Mouse (Mus musculus) lung, embryonic 14.5 days (tissue): ENCODE measurements around the gene Svs5. TPM values are rescaled to one million over a fixed set of nuclear protein-coding genes. Genes with fewer than 3 reads are reported as not detected.

Source experiments
- ATAC-seq: fragments of 200-750 bp; cut with Nextera tagmentation; 2 replicates; pipeline ENCODE4 v1.8.0; 2017; ENCODE audit warnings: mild to moderate bottlenecking, moderate TSS enrichment, moderate library complexity; ENCODE audit not compliant: insufficient read depth
- DNase-seq: peaks from one replicate; pipeline ENCODE4 v3.0.0-alpha.2; 2015
- H3K27ac ChIP-seq: fragments of 300-500 bp; sonication (generic); 2 replicates; pipeline ENCODE4 v1.5.1; 2014; ENCODE audit warnings: low read depth, mild to moderate bottlenecking, moderate library complexity
- H3K27me3 ChIP-seq: fragments of 300-500 bp; sonication (generic); 2 replicates; pipeline ENCODE4 v1.6.1; 2014; ENCODE audit warnings: low read length, control low read depth; ENCODE audit not compliant: insufficient read depth
- H3K36me3 ChIP-seq: fragments of 300-500 bp; sonication (generic); 2 replicates; pipeline ENCODE4 v1.6.1; 2014; ENCODE audit warnings: control low read depth; ENCODE audit not compliant: insufficient read depth
- H3K4me1 ChIP-seq: fragments of 300-500 bp; sonication (generic); 2 replicates; pipeline ENCODE4 v1.6.1; 2014; ENCODE audit warnings: antibody characterized with exemption, control low read depth; ENCODE audit not compliant: insufficient read depth
- H3K4me2 ChIP-seq: fragments of 300-500 bp; sonication (generic); 2 replicates; pipeline ENCODE4 v1.6.1; 2014; ENCODE audit warnings: mild to moderate bottlenecking
- H3K4me3 ChIP-seq: fragments of 300-500 bp; sonication (generic); 2 replicates; pipeline ENCODE4 v1.5.1; 2014; ENCODE audit warnings: low read depth, low read length
- H3K9ac ChIP-seq: fragments of 300-500 bp; sonication (generic); 2 replicates; pipeline ENCODE4 v1.6.1; 2014
- H3K9me3 ChIP-seq: fragments of 300-500 bp; sonication (generic); 2 replicates; pipeline ENCODE4 v1.6.1; 2016; ENCODE audit warnings: low read depth, low read length, control low read depth
- CTCF ChIP-seq: IDR thresholded peaks from 2 replicates; pipeline ENCODE4 v1.5.1; 2016; ENCODE audit warnings: antibody characterized with exemption, low read depth
- WGBS: fragments of 180-500 bp; shearing (Covaris S2); extraction: QIAGEN DNeasy Blood & Tissue Kit; methylation state at CpG from one replicate; pipeline ENCODE4 v1.1.7; 2014; 5-methylcytosine and 5-hydroxymethylcytosine counted together
- polyA plus RNA-seq: library from polyadenylated mRNA; unstranded; fragments of >200 nt; fragmentation: Nextera tagmentation; extraction: Ambion mirVana; gene quantifications from 2 replicates; pipeline ENCODE4 v1.2.1, GENCODE M21; 2014

Gene Svs5
- polyA plus RNA-seq, 1 experiment from 2014 or later = not detected

GRCm38 (mm10) chr2:164360974-164361657, 28.6 kb downstream of the Svs5 start:
- Histone ChIP-seq H3K36me3 (no peaks in the 10 kb centered on the region), H3K4me2 (no peak overlapping the region), H3K4me1 (peaks cover 3% of the 10 kb centered on the region; the same call in 1 of the 2 replicates), H3K9ac (no peak overlapping the region), H3K4me3 (no peak overlapping the region), H3K27ac (no peak overlapping the region), H3K9me3 (no peaks in the 10 kb centered on the region), H3K27me3 (no peaks in the 10 kb centered on the region)
- ATAC-seq (no peak), DNase-seq (peak; percentile 7)
- no peak for TF ChIP-seq CTCF
- 29% methylated on average over 13 of the region's 13 CpGs for WGBS

DNA sequence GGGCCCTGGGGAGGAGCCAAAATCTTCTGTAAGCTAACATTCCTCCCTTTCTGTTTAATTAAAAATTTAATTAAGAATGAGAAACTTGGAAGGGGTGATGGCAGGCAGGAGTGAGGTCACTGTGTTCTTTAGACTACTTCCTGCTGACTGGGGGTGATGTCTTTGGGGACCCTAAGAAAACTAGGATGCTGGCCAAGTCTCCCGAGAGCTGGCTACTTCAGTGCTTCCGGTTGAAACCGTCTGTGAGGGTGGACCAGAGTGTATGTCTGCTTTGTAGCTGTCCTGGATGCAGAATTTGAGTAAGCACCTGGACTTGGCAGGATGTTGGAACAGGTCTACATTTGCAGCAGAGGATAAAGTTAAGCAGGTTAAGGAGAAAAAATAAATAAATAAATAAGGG, 34.4 kb downstream of the Svs5 start:
- WGBS = 36% methylated on average over 3 of the region's 3 CpGs
- Histone ChIP-seq H3K27ac (no peak overlapping the region), H3K27me3 (no peaks in the 10 kb centered on the region), H3K4me2 (no peak overlapping the region), H3K9ac (no peak overlapping the region), H3K4me3 (no peak overlapping the region), H3K4me1 (no peaks in the 10 kb centered on the region), H3K36me3 (no peaks in the 10 kb centered on the region), H3K9me3 (no peaks in the 10 kb centered on the region)
- DNase-seq = peak; percentile 37
- no peak for ATAC-seq
- TF ChIP-seq CTCF = no peak

DNA sequence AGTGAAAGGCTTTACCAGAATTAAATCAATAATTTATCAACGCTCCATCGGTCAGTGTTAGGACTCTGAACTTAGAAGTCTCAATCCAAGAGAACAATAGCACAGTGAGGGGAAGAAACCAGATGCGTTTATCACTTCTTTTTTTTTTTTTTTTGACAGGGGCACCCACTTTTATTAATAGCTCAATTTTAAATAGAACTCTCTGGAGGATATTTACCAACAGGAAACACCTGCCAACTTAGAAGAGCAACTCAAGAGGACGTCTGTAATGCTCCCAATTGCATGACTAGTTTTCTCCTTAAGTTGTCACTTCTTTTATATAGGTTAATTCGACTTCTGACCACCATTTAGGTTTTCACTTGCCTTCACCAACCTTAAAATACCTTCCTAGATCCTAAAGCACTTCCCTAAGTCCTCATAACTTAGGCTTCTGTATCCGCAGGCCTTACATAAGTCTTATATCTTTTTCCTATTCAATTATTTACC, 36.1 kb downstream of the Svs5 start:
- Histone ChIP-seq H3K4me1 (no peaks in the 10 kb centered on the region), H3K4me2 (no peak overlapping the region), H3K9ac (no peak overlapping the region), H3K4me3 (no peak overlapping the region), H3K9me3 (no peaks in the 10 kb centered on the region), H3K27ac (no peak overlapping the region), H3K36me3 (no peaks in the 10 kb centered on the region), H3K27me3 (no peaks in the 10 kb centered on the region)
- 74% methylated on average over 6 of the region's 6 CpGs for WGBS
- DNase-seq (no peak), ATAC-seq (no peak)
- TF ChIP-seq CTCF = no peak

DNA sequence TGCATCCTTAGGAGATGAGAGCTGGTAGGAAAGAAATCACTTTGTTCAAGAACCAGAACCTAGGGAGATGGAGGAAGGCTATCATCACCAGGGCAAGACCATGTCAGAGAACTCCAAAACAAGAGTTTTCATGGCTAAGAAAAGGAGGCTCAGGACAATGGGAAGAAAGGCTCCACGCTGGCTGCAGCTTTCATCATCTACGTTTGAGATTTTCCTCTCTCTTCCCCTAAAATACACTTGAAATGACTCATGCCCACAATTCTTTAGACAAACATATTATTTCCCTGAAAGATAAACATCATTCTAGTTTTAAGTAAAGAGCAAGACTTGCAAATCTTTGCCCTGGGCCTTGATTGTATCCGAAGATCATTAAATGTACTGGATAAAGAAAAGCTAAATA, 38.8 kb downstream of the Svs5 start:
- Histone ChIP-seq H3K27me3 (no peaks in the 10 kb centered on the region), H3K4me1 (no peaks in the 10 kb centered on the region), H3K27ac (no peak overlapping the region), H3K9ac (no peak overlapping the region), H3K9me3 (no peaks in the 10 kb centered on the region), H3K4me2 (no peak overlapping the region), H3K4me3 (no peak overlapping the region), H3K36me3 (no peaks in the 10 kb centered on the region)
- no peak for TF ChIP-seq CTCF
- ATAC-seq (no peak), DNase-seq (no peak)
- 67% methylated on average over 3 of the region's 3 CpGs for WGBS

- H3K9ac ChIP-seq = no peak overlapping the region
Measured at GRCm38 (mm10) chr2:164372408-164373053, 40.0 kb downstream of the Svs5 start.

DNA sequence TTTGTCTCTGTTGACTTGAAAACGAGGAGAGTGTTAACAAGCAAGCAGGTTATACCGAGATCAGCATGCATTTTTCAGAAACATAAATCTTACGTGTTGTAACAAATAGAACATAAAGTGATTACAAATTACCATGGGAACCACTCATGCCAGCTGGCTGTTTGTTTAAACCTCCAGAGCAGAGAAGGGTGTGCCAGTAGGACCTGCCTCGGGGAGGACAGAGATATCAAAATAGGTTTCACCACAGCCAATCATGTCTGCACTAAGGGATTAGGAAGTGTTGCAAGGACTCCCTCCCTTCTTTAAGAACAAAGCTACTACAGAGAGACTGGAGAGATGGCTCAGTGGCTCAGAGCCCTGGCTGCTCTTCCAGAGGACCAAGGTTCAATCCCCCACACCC, 40.6 kb downstream of the Svs5 start:
- Histone ChIP-seq H3K9me3 (no peaks in the 10 kb centered on the region), H3K27me3 (no peaks in the 10 kb centered on the region), H3K9ac (no peak overlapping the region), H3K4me1 (no peaks in the 10 kb centered on the region), H3K36me3 (no peaks in the 10 kb centered on the region), H3K4me3 (no peak overlapping the region), H3K4me2 (no peak overlapping the region), H3K27ac (no peak overlapping the region)
- no peak for TF ChIP-seq CTCF
- DNase-seq = no peak
- 30% methylated on average over 4 of the region's 4 CpGs for WGBS
- no peak for ATAC-seq

More at GRCm38 (mm10) chr2:164372408-164373053, 40.0 kb downstream of the Svs5 start:
- no peak overlapping the region for H3K27ac ChIP-seq
- H3K4me2 ChIP-seq = no peak overlapping the region
- H3K4me3 ChIP-seq = no peak overlapping the region
- DNase-seq (no peak), ATAC-seq (no peak)
- no peaks in the 10 kb centered on the region for H3K27me3 ChIP-seq
- no peak for TF ChIP-seq CTCF
- H3K9me3 ChIP-seq = no peaks in the 10 kb centered on the region
- H3K36me3 ChIP-seq = no peaks in the 10 kb centered on the region
- no peaks in the 10 kb centered on the region for H3K4me1 ChIP-seq
- WGBS = 14% methylated on average over 3 of the region's 3 CpGs

GRCm38 (mm10) chr2:164377478-164378426, 45.2 kb downstream of the Svs5 start:
- WGBS = 80% methylated on average over 15 of the region's 15 CpGs
- Histone ChIP-seq H3K9ac (no peak overlapping the region), H3K4me3 (no peak overlapping the region), H3K4me1 (no peaks in the 10 kb centered on the region), H3K27ac (no peak overlapping the region), H3K36me3 (no peaks in the 10 kb centered on the region), H3K27me3 (no peaks in the 10 kb centered on the region), H3K9me3 (no peaks in the 10 kb centered on the region), H3K4me2 (no peak overlapping the region)
- TF ChIP-seq CTCF = no peak
- ATAC-seq = no peak
- no peak for DNase-seq
